Mouse (Mus musculus) kidney, postnatal 36 days (tissue): ENCODE data around the gene BC028528.
"Not testable (repeated sequence)": the region's sequence is repeated elsewhere in the genome, so short reads cannot be mapped to it uniquely, and the experiment has no call there.

Experiments used
- DNase-seq, 2 experiments: peaks; one replicate each; pipeline ENCODE4 v3.0.0; 2021 to 2022; ENCODE audit warnings: mixed read lengths in 2 of 2

The BC028528 gene

DNA sequence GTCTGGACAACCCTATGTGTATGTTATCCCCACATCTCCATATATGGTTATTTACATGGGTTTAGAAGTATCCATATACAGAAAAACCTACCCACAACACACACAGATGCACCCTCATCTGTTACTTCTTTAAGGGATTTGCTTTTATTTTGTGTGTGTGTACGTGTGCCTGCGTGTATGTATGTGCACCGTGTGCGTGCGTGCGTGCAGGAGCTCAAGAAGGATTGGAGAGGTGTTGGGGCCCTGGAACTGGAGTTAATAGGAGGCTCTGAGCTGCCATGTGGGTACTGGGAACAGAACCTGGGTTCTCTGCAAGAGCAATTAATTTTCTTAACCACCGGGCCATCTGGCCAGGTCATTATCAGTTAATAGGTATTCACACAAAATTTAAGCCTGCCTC is 19.8 kb downstream of the BC028528 start:
- DNase-seq, result no peak

DNA sequence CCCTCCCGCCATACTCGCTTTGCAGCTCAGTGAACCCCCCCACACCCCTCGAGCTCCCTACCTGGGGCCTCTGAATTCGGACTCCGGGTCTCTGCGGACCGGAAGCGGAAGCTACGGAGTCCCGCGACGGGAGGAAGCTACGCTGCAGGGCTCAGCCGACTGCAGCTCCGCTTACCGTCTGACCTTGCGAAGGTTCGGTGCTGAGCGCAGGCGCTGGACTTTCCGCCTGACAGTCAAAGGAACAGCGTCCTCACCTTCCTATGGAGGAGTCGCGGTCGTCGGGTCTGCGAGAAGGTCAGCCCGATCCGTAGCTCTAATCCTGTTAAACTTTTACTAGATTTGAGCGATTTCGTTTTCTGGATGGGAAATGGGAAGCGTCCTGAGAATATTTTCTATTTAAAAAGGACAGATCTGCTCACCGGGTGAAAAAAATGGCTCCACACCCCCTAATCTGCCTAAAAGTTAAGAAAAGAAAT is 20.4 kb downstream of the BC028528 start, which contains the start of gene Mrps21:
Mrps21 (minus strand) TSS at position 128 of the 476 bp plus-strand sequence.
- peak; percentile 93 for DNase-seq

DNA sequence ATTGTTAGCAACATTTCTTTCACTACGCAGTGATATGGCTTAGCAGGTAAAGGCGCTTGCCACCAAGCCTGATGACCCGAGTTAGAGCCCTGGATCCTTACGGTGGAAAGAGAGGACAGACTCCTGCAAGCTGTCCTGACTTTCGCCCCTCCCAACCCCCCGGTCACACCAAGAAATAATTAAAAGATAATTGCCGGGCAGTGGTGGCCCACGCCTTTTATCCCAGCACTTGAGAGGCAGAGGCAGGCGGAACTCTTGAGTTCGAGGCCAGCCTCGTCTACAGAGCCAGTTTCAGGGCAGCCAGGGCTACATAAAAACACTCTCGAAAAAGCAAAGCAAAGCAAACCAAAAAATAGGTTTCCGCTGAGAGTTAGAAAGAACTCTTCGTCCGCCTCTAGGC is 20.8 kb downstream of the BC028528 start:
- no peak for DNase-seq

DNA sequence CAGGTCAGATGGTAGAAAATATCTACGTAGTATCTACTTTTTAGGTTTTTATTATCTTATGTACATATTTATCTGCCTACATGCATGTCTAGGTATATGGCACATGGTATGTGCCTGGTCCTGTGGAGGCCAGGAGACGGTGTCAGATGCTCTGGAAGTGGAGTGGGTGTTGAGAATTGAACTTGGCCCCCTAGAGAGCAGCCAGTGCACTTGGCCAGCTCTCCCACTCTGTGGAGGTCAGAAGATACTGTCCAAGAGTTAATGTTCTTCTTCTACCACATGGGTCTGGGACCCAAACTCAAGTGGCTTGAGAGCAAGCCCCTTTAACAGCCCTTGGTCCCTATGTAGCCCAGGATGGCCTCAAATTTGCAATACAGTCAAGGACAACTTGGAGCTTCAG is 24.4 kb downstream of the BC028528 start:
- peak; percentile 40 to 53 for DNase-seq

DNA sequence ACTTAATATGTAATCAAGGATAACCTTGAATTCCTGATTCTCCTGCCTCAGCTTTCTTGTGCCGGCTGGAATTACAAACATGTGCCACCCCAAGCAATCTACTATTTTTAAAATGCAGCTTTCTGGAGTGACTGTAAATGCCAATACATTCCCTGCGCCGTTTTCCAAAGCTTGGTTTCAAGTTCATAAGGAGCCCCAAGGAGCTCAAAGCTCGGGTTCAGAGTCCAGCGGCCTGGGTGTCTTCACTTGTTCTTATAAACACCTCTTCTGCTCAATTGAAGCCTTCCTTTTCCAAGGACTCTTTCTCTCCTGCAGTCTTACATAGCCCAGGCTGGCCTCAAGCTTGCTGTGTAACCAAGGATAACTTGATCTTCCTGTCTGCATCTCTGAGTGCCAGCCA is 25.7 kb downstream of the BC028528 start:
- peak; percentile 75 to 82 for DNase-seq

DNA sequence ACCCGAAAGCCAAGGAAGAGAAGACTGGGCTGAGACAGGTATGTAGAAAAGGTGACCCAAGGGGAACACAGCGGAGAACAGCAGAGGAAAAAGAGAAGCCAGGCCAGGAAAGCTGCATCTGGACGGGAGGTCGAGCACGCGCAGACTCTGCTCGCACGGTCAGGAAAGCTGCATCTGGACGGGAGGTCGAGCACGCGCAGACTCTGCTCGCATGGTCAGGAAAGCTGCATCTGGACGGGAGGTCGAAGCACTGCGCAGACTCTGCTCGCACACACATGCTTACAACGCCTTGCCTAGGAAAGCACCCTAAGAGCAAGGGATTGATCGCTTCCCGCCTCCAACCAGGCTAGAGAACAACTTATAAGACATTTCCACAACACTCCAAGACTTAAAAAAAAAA is 26.2 kb downstream of the BC028528 start:
- no peak for DNase-seq

DNA sequence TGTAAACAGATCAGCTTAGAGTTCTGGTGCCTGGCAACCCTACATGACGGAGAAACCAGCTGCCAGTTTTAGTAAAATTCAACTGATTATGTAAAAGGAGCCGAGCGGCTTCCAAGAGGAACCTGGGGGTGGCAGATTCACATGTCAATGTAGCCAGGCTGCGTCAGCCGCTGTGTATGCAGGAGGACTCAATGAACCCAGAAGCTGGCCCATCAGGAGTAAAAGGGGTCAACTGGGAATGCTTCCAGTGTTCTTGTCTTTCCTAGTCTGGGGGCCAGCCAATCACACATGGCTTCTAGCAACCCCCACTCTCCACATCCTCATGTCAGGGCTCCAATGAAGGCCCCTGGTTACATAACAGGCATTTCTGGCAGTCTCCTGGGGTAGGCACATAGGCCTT is 26.8 kb downstream of the BC028528 start:
- peak; percentile 76 to 92 for DNase-seq

DNA sequence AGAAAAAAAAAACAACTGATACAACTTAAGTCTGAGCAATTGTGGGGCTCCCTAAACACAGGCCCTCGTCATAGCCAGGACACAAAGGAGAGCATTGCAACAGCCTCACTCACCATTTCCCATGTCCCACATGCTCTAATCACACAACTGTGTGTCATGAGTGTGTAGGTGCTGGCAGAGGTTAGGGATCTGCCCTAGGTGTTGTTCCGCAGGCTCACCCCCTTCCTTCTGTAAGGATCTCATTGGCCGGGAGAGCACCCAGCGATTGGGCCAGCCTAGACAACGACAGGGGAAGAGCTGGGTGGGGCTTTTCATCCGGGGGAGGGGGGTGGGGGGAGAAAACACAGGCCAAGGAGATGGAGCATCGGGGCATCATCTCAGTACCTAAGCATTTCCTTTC is 28.2 kb downstream of the BC028528 start:
- DNase-seq, result no peak

DNA sequence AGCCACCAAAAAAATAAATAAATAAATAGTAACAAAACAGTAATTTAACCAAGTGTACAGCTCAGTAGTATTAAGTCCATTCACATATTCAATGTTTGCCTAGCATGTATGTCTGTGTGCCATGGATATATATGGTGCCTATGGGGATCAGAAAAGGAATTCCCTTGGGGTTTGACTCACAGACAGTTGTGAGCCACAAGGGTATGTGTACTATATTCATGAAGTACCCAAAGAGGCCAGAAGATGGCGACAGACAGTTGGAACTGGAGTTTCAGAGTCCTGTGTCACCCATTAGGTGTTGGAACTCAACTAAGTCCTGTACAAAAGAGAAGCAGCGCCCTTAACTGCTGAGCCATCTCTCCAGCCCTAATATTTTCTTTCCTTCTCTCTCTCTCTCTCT is 30.0 kb downstream of the BC028528 start:
- DNase-seq, result peak; percentile 84 to 95

DNA sequence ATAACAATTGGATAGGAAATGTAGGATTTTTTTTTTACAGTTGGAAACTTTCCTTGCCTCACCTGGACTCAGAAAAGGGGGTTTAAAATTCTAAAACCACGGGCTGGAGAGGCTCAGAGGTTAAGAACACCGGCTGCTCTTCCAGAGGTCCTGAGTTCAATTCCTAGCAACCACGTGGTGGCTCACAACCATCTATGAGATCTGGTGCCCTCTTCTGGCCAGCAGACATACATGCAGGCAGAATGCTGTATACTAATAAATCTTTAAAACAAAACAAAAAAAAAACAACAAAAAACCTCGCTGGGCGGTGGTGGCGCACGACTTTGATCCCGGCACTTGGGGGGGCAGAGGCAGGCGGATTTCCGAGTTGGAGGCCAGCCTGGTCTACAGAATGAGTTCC is 30.6 kb downstream of the BC028528 start:
- DNase-seq, result peak in 1 of 2 experiments; percentile 53

DNA sequence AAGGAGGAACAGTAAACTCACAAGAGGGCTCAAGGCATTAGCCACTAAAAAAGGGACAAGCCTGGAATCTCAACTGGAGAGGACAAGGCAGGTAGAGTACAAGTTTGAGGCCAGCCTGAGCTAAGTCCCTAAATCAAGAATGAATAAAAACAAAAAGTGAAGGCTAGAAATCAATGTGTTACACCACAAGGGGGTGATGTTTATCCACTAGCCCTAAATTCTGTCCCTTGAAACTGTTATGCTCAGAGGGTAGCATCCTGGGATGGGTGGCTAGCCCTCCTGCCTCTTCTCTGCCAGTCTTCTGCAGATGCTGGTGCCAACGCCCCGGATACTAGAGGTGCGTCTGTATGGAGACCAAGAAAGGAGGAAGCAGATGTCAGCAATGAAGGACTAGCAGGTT is 31.5 kb downstream of the BC028528 start:
- no peak for DNase-seq

DNA sequence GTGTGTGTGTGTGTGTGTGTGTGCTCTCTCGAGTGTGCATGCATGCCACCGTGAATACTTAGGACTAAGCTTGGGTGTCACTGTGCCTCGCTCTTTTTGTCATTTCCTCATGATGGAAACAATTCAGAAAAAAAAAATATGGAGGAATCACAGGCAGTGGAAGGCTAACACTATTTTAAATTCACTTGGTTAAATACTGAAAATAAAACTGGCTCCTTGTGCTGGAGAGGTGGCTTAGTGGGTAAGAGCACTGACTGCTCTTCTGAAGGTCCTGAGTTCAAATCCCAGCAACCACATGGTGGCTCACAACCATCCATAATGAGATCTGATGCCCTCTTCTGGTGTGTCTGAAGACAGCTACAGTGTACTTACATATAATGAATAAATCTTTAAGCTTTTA is 33.5 kb downstream of the BC028528 start:
- DNase-seq, result not testable (repeated sequence)

DNA sequence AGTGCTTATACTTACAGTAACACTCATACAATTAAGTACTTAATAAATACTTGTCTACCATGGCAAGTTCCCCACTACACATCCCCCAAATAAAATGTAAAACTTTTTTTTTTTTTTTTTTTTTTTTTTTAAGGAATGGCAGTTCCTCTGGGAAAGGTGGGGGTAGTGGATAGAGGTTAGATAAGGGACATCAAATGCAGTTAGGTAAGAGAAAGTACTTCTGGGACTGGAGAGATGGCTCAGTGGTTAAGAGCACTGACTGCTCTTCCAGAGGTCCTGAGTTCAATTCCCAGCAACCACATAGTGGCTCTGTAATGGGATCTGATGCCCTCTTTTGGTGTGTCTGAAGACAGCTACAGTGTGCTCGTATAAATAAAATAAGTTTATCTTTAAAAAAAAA is 34.8 kb downstream of the BC028528 start:
- not testable (repeated sequence) for DNase-seq

DNA sequence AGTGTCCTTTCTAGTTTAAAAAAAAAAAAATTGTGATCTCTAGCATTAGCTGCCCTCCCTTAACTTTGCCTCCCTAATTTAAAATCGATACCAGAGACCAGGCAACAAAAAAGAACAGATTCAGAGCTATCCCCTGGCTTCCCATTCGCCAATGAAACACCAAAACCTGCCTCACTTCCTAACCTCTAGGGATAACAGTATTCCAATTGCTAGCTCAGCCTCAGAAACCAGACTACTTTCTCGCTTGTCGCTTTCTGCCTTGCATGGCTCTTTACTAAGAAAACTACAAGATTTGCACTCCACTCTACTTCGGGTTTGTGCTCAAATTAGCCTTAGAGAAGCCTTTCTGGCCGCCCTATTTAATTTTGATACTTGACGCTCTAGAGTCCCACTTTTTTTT is 35.7 kb downstream of the BC028528 start:
- no peak for DNase-seq

DNA sequence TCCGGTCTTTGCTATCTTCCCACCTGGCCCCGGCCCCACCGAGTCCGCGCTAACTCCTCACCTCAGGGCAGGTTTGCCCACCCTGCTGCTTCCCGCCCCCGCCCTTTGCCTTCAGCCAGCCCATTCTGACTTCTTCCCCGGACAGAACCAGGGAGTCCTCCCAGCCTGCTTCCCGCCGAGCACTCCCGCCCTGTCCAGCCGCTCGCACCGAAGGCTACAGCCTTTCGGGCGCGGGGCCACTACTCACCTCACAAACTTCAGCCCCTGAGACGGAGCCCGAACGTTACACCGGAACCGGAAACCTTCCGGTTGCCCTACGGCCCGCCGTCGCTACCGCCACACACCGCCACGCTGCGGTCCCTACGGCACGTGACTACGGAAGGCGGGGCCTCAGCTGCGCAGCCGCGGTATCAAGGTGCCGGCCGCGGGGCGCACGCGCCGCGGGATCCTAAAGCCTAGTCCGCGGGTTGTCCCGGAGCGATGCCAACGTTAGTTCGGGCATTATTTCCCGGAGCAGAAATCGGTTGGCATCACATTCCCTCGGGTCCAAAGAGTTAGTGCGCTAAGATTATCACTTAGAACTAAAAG is 36.2 kb downstream of the BC028528 start, which contains the start of gene Prpf3:
Prpf3 (minus strand) TSS at position 384 of the 588 bp plus-strand sequence.
- DNase-seq, result peak; percentile 96 to 98

DNA sequence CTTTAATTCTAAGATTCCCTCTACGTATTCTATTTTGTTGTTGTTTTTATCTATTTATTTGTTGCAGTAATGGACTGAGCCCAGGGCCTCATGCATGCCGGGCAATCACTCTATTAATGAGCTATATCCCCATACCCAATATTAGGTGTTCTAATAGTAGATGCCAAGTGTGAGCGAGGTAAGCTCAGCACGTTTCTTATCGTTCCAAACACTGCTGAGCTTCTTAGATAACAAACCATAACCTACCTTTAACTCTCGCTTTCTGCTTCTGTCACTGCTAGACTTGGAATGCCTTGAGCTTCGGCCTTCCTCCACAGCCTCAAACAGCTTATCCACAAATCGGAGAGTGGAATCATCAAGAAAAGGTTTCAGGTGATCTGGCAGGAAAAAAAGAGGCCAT is 40.5 kb downstream of the BC028528 start:
- no peak for DNase-seq

DNA sequence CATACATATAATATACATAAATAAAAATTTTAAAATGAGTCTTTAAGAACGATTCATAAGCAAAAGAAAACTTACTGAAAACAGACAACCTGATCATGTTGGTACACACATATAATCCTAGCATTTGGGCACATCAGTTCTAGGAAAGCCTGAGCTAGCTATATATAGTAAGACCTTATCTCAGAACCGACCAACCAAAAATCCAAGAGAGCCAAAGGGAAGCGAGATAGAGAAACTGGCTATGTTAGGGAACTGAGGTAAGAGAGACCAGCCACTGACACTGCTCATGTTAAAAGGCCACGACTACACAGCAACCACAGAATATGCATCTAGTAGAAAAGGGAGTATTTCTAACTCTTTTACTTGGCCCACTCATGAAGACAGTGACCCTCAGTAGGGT is 41.2 kb downstream of the BC028528 start:
- no peak for DNase-seq

DNA sequence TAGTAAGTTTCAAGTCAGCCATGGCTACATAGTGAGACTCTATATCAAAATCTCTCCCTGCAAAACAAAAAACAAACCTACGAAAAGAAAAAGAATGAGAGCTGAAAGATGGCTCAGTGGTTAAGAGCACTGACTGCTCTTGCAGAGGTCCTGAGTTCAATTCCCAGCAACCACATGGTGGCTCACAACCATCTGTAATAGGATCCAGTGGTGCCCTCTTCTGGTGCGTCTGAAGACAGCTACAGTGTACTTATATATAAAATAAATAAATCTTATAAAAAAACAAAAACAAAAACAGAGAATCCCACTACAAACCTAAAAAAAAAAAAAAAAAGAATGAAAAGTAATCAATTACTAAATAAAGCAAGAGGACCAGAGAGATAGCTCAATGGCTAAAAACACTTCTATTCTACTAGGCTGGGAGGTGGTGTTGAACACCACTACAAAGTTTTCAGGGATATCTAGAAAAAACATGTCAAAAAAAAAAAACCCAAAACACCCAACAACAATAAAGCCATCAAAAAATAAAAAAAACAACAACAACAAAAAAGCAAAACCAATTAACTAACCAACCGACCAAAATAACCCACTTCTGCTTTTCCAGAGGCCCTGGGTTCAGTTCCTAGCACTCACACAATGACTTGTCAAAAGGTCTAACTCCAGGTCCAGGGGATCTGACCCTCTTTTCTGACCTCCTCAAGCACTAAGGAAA is 49.1 kb downstream of the BC028528 start:
- DNase-seq, result peak in 1 of 2 experiments; percentile 30

DNA sequence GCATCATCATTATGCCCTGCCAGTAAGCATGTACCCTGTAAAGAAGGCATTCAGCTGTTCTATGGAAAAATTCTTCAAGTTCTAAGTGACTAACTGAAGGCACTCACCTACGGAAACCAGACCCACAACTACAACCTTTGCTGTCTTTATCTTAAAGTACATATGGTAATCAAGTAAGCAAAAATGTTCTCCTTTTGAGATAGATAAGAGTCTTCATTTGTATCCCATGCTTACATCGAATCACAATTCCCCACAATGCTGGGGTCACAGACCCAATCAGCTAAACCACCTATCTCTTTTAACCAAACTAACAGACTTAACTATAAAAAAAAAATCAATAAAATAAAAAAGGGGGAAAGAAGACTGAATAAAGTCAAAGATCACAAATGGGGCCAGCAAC is 52.6 kb downstream of the BC028528 start:
- DNase-seq, result no peak
